Mouse (Mus musculus): ENCODE results near the gene Tbkbp1.

DNA sequence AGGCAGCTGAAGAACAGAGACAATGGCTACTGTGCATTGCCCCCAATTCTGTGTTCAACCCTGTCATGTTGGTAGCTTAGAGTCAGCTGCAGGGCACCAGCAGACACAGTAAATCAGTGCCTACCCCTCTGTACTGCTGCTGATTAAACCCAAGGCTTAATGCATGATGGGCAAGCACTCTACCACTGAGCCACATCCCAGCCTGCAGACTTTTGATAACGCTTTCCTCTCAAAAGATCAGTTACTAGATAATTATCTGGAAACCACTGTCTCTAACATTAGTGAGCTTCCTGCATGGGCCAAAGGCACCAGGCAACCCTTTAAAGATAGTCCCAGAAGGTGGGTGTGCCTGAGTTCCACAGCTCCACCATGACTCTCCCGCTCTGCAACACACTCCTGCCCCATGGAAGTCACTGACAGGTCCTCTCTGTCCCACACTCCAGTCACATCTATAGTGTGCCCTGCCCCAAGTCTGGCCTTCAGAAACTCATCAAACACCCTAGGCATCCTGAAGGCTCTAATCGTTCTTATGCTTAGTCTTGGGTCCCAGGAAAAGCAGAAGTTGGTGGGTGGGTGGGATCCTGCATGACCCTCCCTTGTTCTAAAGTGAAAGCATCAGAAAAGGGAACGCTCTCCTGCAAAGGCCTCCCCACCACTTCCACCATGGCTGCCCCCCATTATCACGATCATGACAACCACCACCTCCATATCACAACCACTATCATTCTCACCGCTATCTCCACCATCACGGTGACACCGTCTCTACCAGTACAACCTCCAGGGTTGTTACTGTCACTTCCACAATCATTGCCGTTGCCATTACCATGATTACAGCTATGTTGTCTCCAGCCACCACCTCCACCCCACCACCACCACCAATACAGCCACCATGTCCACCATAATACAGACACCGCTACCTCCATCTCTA lies 47.9 kb downstream of the Tbkbp1 start:
- TF ChIP-seq POLR2A (IDR thresholded peaks at IDR 0.05; ENCODE audit: low read depth, low read length) (no peak), EP300 (IDR thresholded peaks at IDR 0.05; ENCODE audit: low read length) (no peak), E2F4 (IDR thresholded peaks at IDR 0.05; ENCODE audit: insufficient replicate concordance, low read depth, low read length) (no peak), ZMIZ1 (IDR thresholded peaks at IDR 0.05; ENCODE audit: low read depth, low read length) (no peak), ELF1 (IDR thresholded peaks at IDR 0.05; ENCODE audit: low read depth, low read length) (no peak), CHD2 (IDR thresholded peaks at IDR 0.05; ENCODE audit: low read length) (no peak), ZC3H11A (IDR thresholded peaks at IDR 0.05; ENCODE audit: low read depth, low read length) (no peak), CTCF (conservative IDR thresholded peaks at IDR 0.05 in 1 of 2, IDR thresholded peaks at IDR 0.05 in 1 of 2; ENCODE audit: low read depth in 2 of 2, low read length in 2 of 2) (no peak), TCF12 (IDR thresholded peaks at IDR 0.05; ENCODE audit: low read depth, low read length) (no peak), PAX5 (IDR thresholded peaks at IDR 0.05; ENCODE audit: low read length) (no peak), ZNF384 (IDR thresholded peaks at IDR 0.05; ENCODE audit: low read depth, low read length) (no peak), JUND (conservative IDR thresholded peaks at IDR 0.05; ENCODE audit: low read depth, low read length) (no peak), NRF1 (IDR thresholded peaks at IDR 0.05; ENCODE audit: low read depth, low read length) (no peak), ETS1 (conservative IDR thresholded peaks at IDR 0.05; ENCODE audit: low read depth, low read length) (no peak)

Data from CH12.LX (cell line).